Mouse (Mus musculus) heart, embryonic 10.5 days (tissue): Measurements from ENCODE around the gene Fam114a2. TPM values are rescaled to one million over a fixed set of nuclear protein-coding genes. Genes with fewer than 3 reads are reported as not detected.

Experiments used
- DNase-seq: peaks from one replicate; pipeline ENCODE4 v3.0.0-alpha.2; 2017; ENCODE audit warnings: low spot score
- H3K27ac ChIP-seq: fragments of 300-500 bp; sonication (generic); 2 replicates; pipeline ENCODE4 v1.5.1; 2016; ENCODE audit warnings: mild to moderate bottlenecking
- H3K27me3 ChIP-seq: fragments of 300-500 bp; sonication (generic); 2 replicates; pipeline ENCODE4 v1.6.1; 2016; ENCODE audit warnings: mild to moderate bottlenecking; ENCODE audit not compliant: poor library complexity, insufficient read depth, severe bottlenecking
- H3K36me3 ChIP-seq: fragments of 300-500 bp; sonication (generic); 2 replicates; pipeline ENCODE4 v1.6.1; 2016; ENCODE audit warnings: mild to moderate bottlenecking, moderate library complexity
- H3K4me1 ChIP-seq: fragments of 300-500 bp; sonication (generic); 2 replicates; pipeline ENCODE4 v1.6.1; 2016; ENCODE audit warnings: mild to moderate bottlenecking
- H3K4me3 ChIP-seq: fragments of 300-500 bp; sonication (generic); 2 replicates; pipeline ENCODE4 v1.5.1; 2016; ENCODE audit warnings: mild to moderate bottlenecking, moderate library complexity
- H3K9me3 ChIP-seq: fragments of 300-500 bp; sonication (generic); 2 replicates; pipeline ENCODE4 v1.6.1; 2016; ENCODE audit warnings: mild to moderate bottlenecking, moderate library complexity
- WGBS: fragments of 180-500 bp; shearing (Covaris S2); methylation state at CpG from one replicate; pipeline ENCODE4 v1.1.7; 2016; 5-methylcytosine and 5-hydroxymethylcytosine counted together
- polyA plus RNA-seq: library from polyadenylated mRNA; unstranded; fragments of >200 nt; fragmentation: Nextera tagmentation; extraction: Ambion mirVana; gene quantifications from 2 replicates; pipeline ENCODE4 v1.2.1, GENCODE M21; 2016

Fam114a2 gene
- polyA plus RNA-seq, 1 experiment from 2014 or later: 75.6 TPM

- H3K4me1 ChIP-seq: no peaks in the 10 kb centered on the region
- no peak for DNase-seq
- no peaks in the 10 kb centered on the region for H3K36me3 ChIP-seq
- WGBS: 44% methylated on average over 8 of the region's 8 CpGs
- H3K27me3 ChIP-seq: no peaks in the 10 kb centered on the region
- H3K27ac ChIP-seq: no peak overlapping the region
- no peak overlapping the region for H3K4me3 ChIP-seq
- H3K9me3 ChIP-seq: no peaks in the 10 kb centered on the region
Measured at GRCm38 (mm10) chr11:57465025-57465424, 53.4 kb downstream of the Fam114a2 start.

- no peaks in the 10 kb centered on the region for H3K4me1 ChIP-seq
- no peaks in the 10 kb centered on the region for H3K9me3 ChIP-seq
- H3K36me3 ChIP-seq: no peaks in the 10 kb centered on the region
- no peak overlapping the region for H3K27ac ChIP-seq
- H3K27me3 ChIP-seq: no peaks in the 10 kb centered on the region
- 62% methylated on average over 6 of the region's 6 CpGs for WGBS
- no peak overlapping the region for H3K4me3 ChIP-seq
- DNase-seq: no peak
Measured at GRCm38 (mm10) chr11:57459759-57460158, 58.7 kb downstream of the Fam114a2 start.

- no peaks in the 10 kb centered on the region for H3K36me3 ChIP-seq
- H3K27me3 ChIP-seq: no peaks in the 10 kb centered on the region
- no peaks in the 10 kb centered on the region for H3K4me1 ChIP-seq
- no peak overlapping the region for H3K27ac ChIP-seq
- H3K4me3 ChIP-seq: no peak overlapping the region
- 56% methylated on average over 5 of the region's 5 CpGs for WGBS
- no peaks in the 10 kb centered on the region for H3K9me3 ChIP-seq
- DNase-seq: no peak
Measured at GRCm38 (mm10) chr11:57454421-57454820, 64.0 kb downstream of the Fam114a2 start.

GRCm38 (mm10) chr11:57445237-57445962, 73.0 kb downstream of the Fam114a2 start:
- Histone ChIP-seq H3K4me3 (no peak overlapping the region), H3K4me1 (no peaks in the 10 kb centered on the region), H3K9me3 (no peaks in the 10 kb centered on the region), H3K36me3 (no peaks in the 10 kb centered on the region), H3K27ac (no peak overlapping the region), H3K27me3 (no peaks in the 10 kb centered on the region)
- no peak for DNase-seq
- 55% methylated on average over 6 of the region's 6 CpGs for WGBS

GRCm38 (mm10) chr11:57434153-57434552, 84.3 kb downstream of the Fam114a2 start:
- no peak for DNase-seq
- no peak overlapping the region for H3K4me3 ChIP-seq
- no peaks in the 10 kb centered on the region for H3K36me3 ChIP-seq
- no peaks in the 10 kb centered on the region for H3K4me1 ChIP-seq
- WGBS: 7% methylated on average over 1 of the region's 1 CpGs
- H3K27ac ChIP-seq: no peak overlapping the region
- no peaks in the 10 kb centered on the region for H3K27me3 ChIP-seq
- no peaks in the 10 kb centered on the region for H3K9me3 ChIP-seq

Other genes starting within 250 kb of the Fam114a2 start
- gene Mfap3, start within 50 bp of the Fam114a2 start, polyA plus RNA-seq: 32.9 and 40.8 TPM in 2 replicates
- gene Galnt10, start 126.8 kb upstream of the Fam114a2 start, polyA plus RNA-seq: 16.6 and 20.7 TPM in 2 replicates